Mouse (Mus musculus) urinary bladder, postnatal 36 days (tissue): ENCODE measurements around the gene Rad1.
"Not testable (repeated sequence)": the region's sequence is repeated elsewhere in the genome, so short reads cannot be mapped to it uniquely, and the experiment has no call there.

Experiments used
- DNase-seq, 2 experiments: peaks; one replicate each; pipeline ENCODE4 v3.0.0; 2022; ENCODE audit warnings: low spot score in 2 of 2, mixed read lengths in 1 of 2

The Rad1 gene

DNA sequence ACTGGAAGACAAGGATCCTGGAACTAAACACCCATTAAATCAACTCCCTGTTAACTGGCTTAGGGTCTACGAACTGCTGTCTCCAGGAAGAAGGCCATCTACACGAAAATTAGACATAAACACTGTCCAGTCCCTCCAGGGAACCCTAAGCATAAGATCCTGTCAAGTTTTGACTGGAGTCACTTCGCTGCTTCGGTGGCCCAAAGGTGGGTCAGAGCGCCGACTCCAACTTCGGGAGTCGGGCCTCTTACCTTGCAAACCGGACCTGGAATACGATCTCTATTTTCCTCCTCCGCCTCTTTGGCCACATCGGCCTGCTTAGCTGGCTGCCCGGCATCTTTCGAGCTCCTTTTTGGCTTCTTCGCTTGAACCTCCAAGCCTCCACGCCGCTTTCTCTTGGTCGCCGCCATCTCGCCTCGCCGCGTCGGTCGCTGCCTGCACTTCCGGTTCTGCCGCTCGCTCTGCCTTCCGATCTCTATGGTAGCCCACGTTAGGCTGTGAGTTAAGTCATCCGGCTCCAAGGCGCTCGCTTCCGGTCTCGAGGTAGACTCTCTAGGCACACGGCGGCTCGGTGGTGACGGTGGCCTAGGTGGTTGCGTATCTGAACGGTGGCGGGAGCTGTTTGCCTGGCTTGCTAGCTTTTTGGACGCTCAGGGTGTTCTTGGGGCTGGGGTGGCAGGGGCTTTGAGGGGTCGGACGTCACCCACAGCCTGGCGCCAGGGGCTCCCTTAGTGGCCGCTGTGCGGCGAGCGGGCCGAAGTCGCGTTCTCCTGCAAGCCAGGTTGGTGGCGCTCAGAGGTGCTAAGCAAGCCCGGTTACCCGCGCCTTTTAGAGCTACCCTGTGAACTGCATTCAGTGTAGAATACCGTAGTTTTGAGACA is at the start of gene Rad1, which contains the start of gene Brix1:
Gene Rad1 (plus strand): TSS at position 535 of the 881 bp plus-strand sequence.
Gene Brix1 (minus strand): TSS at position 464 of the 881 bp plus-strand sequence.
- DNase-seq = peak; percentile 88 to 92

DNA sequence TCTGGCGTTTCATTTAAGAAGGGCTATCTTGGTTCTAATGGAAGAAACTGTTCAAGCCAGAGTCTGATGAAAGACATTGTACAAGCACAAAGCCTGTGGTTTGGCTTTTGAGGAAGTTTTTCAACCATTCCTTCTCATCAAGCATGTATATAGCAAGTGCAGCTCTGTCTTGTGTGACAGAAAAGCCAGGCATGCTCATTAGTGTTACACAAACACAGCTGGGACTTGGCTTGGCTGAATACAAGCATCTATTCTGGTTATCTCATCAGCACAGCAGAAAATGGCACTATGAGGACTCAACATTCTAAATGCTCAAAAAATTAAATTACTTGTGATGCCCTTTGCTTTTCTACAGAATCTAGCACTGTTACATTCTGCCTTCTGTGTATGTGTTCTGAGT is 48.9 kb upstream of the Rad1 start:
- DNase-seq = no peak

DNA sequence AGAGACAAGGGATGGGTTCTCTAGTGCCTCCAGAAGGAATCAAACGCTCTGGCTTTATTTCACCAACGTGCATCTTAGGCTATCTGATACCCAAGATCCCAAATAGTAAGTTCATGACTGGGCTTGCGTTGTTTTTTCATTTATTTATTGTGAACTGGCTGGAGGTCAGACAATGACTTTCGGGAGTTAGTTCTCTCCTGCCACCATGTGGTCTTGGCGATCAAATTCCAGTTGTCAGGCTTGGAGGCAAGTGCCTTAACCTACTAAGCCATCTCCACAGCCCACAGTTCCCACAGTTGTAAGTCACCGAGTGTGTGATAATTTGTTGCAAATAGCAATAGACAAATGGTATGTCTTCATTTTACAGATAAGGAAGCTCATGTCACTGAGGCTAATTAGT is 45.9 kb upstream of the Rad1 start:
- no peak for DNase-seq

DNA sequence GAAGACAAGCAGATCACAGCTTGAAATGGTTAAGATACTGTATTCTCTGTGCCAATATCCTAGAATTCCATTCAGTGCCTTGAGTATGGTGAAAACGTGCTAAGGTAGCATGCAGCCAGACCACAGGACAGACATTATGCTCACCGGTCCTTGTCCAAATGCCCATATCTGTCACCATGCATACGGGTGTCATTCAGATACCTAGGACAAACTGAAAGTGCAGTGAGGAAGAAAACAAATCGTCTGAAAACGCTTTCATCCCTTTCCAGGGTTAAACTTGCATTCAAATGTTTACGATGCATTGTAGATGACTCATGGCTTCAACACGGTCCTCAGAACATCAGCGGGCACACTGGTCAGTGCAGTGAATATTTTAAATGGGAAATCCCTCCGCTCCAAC is 44.3 kb upstream of the Rad1 start:
- no peak for DNase-seq

DNA sequence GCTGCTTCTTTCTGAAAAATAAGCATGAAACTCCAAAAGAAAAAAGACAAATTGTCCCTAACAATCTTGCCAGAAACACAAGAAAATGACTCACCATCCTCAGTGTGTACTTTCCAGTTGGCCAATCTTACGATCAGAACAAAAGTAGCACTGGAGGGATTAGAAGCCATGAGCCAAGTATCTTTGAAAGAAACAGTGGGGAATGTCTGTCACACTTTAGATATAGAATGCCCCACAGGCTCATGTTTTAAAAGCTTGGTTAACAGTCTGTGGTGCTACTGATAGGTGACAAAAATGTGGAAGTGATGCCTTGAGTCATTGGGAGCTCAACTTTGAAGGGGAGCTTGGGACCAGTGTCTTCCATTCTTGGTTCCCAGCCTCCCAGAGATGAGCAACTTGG is 43.5 kb upstream of the Rad1 start:
- DNase-seq = no peak

DNA sequence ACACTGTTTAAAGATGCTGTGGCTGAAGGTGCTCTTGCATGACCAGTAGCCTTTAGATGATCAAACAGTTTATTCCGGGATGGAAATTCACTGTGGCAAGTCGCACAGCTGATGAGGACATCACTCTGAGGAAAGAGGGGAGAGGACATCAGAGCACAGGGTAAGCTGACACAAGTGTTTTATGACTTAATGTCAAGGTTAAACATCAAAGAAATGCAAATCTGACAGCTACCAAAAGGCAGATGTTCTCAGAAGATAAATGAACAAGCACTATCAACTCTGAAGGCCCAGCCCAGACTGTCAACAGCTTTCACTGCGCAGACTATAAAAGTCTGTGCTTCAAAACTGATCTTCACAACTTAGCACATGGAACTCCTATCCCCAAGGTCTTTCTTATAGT is 38.7 kb upstream of the Rad1 start:
- DNase-seq = no peak

DNA sequence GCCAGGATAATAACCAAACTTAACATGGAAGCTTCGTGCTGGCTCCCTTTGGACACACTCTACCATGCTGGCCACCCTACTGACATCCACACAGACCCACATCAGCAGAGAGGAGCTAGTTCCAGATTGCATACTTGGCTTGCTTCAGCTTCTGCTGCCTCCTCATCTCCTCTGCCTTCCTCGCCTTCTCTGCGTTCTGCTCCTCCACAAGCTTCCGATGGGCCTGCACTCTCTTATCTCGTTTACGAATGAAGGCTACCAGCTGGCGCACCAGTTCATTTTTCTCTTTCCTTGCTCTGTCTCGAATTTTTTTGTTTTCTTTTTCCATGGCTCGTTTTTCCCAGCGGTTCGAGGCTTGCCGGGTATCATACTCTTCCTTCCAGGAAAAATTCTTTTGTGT is 24.8 kb upstream of the Rad1 start:
- no peak for DNase-seq

DNA sequence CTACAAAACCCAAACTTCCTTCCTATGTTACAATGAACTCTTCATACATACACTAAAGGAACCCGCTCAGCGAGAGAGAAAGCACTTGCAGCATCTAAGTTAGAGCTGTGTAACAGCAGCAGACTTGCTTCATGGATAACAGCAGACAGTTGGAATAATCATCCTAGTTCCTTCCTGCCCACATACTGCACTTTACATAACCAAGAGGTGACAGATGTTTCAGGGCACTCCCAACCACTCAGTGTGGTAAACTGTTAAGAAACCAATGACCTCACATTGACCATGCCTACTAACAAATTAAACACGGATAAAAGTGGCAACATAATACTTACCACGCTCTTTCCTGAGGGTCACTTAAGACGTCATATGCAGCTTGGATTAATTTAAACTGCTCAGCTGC is 22.3 kb upstream of the Rad1 start:
- DNase-seq = no peak

DNA sequence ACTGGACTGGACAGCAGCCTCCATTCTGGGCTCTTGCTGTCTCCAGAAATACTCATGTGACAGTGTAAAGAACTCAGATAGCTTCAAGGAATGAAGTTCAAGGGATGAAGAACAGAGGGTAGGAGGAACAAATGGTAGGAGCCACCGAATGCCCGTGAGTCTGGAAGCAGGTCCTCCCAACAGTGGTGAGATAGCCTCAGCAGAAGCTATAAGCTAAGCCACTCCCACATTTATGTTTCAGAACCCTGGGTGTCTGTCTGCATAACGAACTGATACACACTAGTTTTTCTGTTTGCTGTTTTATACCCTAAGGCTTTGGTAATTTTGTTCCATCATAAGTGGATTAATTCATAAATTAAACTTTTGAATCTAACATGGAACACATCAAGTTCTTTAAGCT is 21.1 kb upstream of the Rad1 start:
- no peak for DNase-seq

DNA sequence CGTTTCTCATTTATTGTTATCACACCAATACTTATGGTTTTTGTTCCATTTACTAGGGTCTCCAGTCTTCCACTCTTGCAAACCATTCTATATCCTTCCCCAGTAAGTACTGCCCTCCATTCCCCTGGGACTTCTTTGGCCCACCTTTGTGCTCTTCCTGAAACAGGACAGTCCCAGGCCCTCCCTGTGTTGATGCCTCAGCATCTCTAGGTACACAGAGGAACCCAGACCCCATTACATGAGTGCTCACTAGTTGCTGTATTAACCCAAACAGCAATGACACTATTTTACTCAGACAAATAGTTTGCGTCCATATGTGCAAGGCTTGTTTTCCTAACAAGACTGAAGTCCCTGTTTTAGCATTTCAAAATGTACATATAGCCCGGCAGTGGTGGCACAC is 17.1 kb upstream of the Rad1 start:
- no peak for DNase-seq

DNA sequence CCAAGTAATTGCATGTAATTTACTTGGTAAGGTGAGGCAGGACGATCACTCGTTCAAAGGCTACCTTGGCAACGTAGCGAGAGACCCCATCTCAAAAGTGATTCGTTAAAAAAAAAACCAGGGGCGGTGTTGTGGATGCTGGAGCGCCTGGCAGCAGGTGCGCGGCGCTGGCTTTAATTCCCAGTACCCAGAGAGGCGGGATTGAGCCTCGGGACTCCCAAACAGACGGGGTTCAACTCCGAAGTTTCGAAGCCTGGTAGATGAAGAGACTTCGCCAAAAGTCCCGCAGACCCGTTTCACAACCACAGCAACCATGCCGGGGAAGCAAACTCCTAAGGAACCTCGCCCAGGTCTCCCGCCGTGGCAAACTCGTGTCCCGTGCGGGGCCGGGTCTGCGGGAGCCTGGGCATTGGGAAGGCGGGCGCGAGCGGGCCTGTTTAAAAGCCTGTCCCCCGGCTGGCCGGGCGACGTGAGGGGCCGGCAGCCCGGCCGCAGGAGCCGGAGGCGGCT is 16.1 kb upstream of the Rad1 start:
- peak; percentile 12 to 22 for DNase-seq

DNA sequence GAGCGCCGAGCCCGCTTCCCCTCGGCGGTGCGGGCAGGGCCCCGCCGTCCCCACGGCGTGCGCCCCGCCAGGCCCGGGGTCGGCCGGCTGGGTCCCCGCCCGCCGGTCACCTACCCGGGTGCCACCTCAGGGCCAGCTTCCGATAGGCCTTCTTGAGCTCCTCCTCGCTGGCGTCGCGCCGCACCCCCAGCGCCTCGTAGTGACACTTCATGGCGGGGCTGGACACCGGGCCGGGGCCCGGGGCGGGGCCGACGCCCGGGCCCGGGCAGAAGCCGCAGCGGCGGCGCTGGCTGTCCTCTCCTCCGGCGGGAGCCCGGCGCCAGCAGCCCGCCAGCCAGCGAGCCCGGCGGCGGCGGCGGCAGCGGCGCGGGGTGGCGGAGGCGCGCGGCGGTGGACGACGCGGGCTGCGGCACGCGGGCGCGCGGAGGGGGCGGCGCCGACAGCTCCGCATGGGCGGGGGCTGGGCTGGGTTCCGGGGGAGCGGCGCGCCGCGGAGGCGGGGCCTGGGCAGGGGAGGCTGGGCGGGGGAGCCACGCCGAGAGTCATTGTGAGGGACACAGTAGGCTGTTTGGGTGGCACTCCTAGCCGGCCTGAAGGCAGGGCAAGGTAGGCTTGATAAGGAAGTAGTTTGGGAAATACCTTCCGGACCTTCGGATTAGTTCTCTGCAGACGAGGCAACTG is 15.5 kb upstream of the Rad1 start, which contains the start of gene Dnajc21:
Gene Dnajc21 (minus strand): TSS at position 366 of the 681 bp plus-strand sequence.
- peak; percentile 78 to 88 for DNase-seq

DNA sequence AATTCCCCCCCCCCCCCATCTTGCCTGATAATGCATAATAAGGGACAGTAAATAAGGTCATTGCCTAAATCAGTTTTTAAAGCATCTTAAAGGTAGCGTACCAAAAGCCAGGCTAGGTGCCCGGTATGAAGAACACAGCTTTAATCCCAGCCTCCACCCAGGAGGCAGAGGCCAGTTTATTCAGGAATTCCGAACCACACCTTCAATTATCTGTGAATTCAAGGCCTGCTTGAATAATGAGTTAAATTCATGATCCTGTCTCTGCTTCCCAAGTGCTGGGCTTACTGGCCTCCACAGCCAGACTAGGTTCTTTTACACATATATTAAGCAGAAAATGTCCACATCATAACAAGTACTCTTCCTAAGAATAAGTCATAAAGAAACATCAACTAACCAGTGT is 14.9 kb upstream of the Rad1 start:
- DNase-seq = no peak

DNA sequence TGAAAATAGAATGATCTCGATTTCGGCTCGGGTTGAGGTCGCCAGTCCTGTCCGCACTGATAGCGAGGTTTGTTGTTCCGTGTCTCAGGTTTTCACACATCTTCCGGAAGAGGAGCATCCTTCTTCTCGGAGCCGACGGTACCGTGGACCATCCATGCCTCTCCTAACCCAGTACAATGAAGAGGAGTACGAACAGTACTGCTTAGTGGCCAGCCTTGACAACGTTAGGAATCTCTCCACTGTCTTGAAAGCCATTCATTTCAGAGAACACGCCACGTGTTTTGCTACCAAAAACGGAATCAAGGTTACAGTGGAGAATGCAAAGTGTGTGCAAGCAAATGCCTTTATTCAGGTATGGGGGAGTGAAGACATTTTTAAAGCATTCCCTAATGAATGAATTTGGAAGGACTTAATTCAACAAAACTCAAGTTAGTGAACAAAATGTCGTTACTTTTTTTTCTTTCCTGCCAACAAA is 584 bp downstream of the Rad1 start:
- no peak for DNase-seq

DNA sequence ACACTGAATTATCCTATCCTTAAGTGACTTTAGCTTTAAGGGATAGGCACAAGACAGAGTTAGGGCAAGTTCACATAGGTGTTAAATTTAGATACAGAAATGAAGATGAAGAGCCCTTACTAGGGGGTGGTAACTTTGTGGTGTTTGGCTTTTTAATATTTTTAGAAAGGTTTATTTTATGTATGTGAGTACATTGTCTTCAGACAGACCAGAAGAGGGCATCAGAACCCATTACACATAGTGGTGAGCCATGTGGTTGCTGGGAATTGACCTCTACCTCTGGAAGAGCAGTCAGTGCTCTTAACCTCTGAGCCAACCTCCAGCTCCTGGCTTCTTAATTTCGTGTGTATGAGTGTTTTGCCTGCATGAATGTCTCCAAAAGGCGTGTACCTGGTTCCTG is 1.4 kb downstream of the Rad1 start:
- DNase-seq = no peak

DNA sequence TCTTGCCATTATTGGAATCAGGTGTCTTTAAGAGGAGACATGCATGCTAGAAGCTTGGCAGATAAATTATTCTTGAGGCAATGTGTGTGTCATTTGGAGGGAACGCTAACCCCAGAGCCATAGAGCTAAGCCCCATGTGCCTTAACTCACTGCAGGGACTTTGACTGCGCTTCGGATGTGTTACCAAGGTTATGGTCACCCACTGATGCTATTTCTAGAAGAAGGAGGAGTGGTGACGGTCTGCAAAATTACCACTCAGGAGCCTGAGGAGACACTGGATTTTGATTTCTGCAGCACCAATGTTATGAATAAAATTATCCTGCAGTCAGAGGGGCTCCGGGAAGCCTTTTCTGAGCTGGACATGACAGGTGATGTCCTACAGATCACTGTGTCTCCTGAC is 4.3 kb downstream of the Rad1 start:
- no peak for DNase-seq

DNA sequence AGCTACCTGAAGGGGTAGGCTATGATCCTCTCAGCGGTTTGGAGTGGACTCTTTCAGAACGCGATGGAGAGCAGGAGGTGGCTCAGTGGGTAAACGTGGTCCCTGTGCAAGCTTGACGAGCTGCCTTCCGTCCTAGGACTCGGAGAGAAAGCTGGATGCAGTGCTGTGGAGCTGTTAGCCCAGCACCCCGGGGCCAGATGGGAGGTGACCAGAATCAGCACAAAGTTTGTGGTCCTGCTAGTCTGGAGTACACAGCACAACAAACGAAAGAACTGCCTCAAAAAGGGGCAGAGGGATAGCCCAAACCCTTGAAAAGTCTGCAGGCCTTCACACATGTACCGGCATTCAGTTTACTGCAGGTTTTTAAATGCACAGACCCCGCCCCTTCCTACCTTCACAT is 10.1 kb downstream of the Rad1 start:
- no peak for DNase-seq

DNA sequence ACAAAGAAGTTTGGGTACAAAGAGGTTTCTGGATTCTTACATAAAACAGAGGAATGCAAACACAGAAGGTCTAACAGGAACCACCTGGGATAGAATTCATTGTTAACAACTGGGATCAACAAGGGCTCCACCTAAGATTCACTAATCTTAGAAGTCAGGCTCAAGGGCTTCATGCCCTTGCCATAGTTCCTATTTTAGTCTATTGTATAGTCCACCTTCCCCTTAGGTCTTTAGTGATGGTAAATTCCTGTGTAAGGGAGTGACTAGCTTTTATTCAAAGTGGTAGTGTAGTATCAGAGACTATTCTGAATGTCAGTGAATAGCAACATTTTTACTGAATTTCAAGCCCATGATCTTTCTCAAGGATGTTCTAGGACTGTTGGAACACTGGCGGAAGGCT is 10.9 kb downstream of the Rad1 start:
- not testable (repeated sequence) for DNase-seq

DNA sequence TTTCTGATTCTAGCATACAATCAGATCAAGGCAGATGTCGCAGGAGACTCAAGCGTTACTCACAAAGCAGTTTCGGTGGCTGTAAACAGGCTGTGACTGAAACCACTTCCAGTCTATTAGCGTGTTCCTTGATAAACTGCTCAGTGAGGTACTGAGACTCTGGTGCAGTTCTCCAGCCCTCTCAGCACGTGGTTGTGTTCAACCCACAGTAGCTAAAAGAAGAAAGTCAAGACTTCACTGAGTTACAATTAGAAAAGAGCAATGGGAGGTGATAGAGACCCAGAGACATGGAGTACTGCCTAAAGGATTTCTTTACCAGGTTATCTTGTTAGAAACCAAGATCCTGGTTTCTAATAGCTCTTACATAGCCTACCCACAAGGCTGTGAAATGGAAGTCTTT is 13.8 kb downstream of the Rad1 start:
- DNase-seq = no peak

DNA sequence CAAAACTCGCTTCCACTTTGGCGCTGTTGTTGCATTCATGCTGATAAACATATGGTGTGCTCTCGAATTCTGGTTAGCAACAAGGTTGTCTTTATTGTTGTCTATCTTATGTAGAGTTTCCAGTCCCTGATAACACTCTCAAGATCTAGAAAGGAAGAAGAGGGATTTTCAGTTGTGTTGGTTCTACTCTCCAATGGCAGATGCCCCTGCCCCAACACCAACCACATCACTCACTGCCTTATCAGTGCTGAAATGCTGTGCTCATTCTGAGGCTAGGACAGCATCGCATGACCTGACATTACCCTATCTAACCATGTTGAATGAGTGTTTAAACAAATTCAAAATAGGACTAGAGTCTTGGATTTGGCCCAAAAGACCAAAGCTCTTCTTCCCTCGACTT is 14.2 kb downstream of the Rad1 start:
- DNase-seq = no peak

DNA sequence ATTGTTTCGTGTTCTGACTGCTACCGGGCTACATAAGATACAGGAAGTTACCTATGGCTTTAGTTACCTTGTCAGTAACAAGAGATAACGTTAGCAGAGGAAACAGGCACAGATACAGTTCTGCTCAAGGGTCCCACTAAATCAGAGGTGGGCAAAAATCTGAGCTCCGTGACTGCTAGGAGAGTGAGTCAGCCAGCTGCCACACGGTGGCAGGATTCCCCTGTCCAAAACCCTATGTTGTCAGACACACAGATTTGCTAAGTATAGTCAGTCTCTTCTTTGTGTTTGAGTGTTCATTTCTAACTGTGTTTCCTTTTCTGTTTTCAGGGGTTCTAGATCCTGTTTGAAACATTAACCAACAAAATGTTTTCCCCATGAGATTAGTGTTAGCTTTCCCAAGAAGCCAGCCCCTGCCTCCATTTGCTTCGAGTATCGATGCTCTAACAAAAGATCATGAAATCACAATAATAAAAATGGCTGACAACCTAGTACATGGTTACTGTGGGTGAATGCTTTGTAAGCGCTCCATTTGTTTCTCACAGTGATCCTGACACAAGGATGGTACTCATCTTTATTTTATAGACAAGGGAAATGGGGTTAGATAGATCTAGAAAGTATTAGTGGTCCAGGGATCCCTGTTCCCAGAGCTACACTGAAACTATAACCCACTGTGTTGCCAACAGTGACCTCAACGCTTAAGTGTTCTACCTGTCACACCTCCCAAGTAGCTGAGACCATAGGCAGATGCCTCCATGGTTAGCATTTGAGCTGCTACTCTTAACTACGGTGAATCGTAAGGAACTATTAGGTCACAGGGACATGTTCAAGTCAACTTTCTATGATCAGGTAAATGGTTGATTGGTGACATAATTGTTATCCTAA is 15.3 kb downstream of the Rad1 start:
- DNase-seq = peak; percentile 36 to 49

DNA sequence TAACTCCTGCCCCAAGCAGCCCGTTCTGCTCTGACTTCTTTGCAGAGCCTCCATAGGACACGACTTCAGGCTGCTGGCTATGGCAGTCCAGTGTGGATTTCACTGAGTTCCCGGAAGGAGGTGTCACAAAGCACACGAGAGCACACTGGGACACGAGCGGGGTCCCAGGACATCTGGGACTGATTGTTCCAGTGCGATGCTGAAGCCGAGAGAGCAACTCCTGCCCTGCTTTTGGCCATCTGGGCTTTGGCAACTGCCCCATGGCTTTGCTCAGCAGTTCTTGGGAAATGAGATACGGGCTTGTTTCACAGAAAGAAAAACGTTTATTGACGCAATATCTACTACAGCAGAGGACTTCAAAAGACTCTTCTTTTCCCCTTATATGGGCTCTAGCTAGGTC is 20.3 kb downstream of the Rad1 start:
- peak in 1 of 2 experiments; percentile 54 for DNase-seq
